Mouse (Mus musculus): Measurements from ENCODE around the gene Tcf19. TPM values are rescaled to one million over a fixed set of nuclear protein-coding genes. Genes with fewer than 3 reads are reported as not detected.

Tcf19 gene
- polyA plus RNA-seq, 1 experiment from 2014 or later: 14.2 TPM

GRCm38 (mm10) chr17:35554321-35554720, 37.7 kb upstream of the Tcf19 start:
- Histone ChIP-seq H3K4me3 (ENCODE audit: low read depth, low read length) (no peak overlapping the region), H3K27ac (ENCODE audit: low read length) (no peak overlapping the region), H3K9me3 (ENCODE audit: low read length) (no peaks in the 10 kb centered on the region), H3K36me3 (ENCODE audit: insufficient read depth, low read length) (no peaks in the 10 kb centered on the region), H3K4me1 (ENCODE audit: insufficient read depth, low read depth, low read length) (peaks cover 5% of the 10 kb centered on the region), H3K9ac (replicated peaks; ENCODE audit: low read depth) (no peak overlapping the region), H3K27me3 (replicated peaks; ENCODE audit: insufficient read depth, low read length) (no peaks in the 10 kb centered on the region), H3K4me2 (replicated peaks; ENCODE audit: low read depth, low read length) (no peak overlapping the region)
- DNase-seq (ENCODE audit: low spot score): no peak
- TF ChIP-seq EP300 (IDR thresholded peaks at IDR 0.05): no peak
- no peak for TF ChIP-seq CTCF (IDR thresholded peaks at IDR 0.05)
- ATAC-seq: no peak
- WGBS: 76% methylated on average over 5 of the region's 5 CpGs

- H3K9ac ChIP-seq (replicated peaks; ENCODE audit: low read depth): no peak within 1 kb of the TSS
- H3K27ac ChIP-seq (ENCODE audit: low read length): no peak within 1 kb of the TSS
- TF ChIP-seq EP300 (IDR thresholded peaks at IDR 0.05) (no peak), CTCF (IDR thresholded peaks at IDR 0.05) (no peak)
- H3K4me3 ChIP-seq (ENCODE audit: low read depth, low read length): no peak within 1 kb of the TSS
- no peak within 1 kb of the TSS for H3K4me2 ChIP-seq (replicated peaks; ENCODE audit: low read depth, low read length)
- no peak for ATAC-seq
- no peaks in the 10 kb centered on the region for H3K27me3 ChIP-seq (replicated peaks; ENCODE audit: insufficient read depth, low read length)
- no peak for DNase-seq (ENCODE audit: low spot score)
- no peaks in the 10 kb centered on the region for H3K9me3 ChIP-seq (ENCODE audit: low read length)
- no peaks in the 10 kb centered on the region for H3K36me3 ChIP-seq (ENCODE audit: insufficient read depth, low read length)
- H3K4me1 ChIP-seq (ENCODE audit: insufficient read depth, low read depth, low read length): peaks cover 13% of the 10 kb centered on the region
- WGBS: 81% methylated on average over 10 of the region's 10 CpGs
Measured at GRCm38 (mm10) chr17:35551881-35552414, 35.3 kb upstream of the Tcf19 start, which contains the start of gene Cdsn. Cdsn (plus strand) TSS chr17:35552128.

- no peak overlapping the region for H3K9ac ChIP-seq (replicated peaks; ENCODE audit: low read depth)
- DNase-seq (ENCODE audit: low spot score): no peak
- no peaks in the 10 kb centered on the region for H3K36me3 ChIP-seq (ENCODE audit: insufficient read depth, low read length)
- H3K27ac ChIP-seq (ENCODE audit: low read length): no peak overlapping the region
- TF ChIP-seq EP300 (IDR thresholded peaks at IDR 0.05) (no peak), CTCF (IDR thresholded peaks at IDR 0.05) (no peak)
- H3K27me3 ChIP-seq (replicated peaks; ENCODE audit: insufficient read depth, low read length): no peaks in the 10 kb centered on the region
- 57% methylated on average over 8 of the region's 8 CpGs for WGBS
- H3K4me3 ChIP-seq (ENCODE audit: low read depth, low read length): no peak overlapping the region
- H3K4me2 ChIP-seq (replicated peaks; ENCODE audit: low read depth, low read length): no peak overlapping the region
- no peak for ATAC-seq
- no peaks in the 10 kb centered on the region for H3K9me3 ChIP-seq (ENCODE audit: low read length)
- H3K4me1 ChIP-seq (ENCODE audit: insufficient read depth, low read depth, low read length): peaks cover 13% of the 10 kb centered on the region
Measured at GRCm38 (mm10) chr17:35550871-35551270, 34.2 kb upstream of the Tcf19 start.

- Histone ChIP-seq H3K4me3 (ENCODE audit: low read depth, low read length) (no peak overlapping the region), H3K27ac (ENCODE audit: low read length) (peak overlapping the region; percentile 70)
- WGBS: 97% methylated on average over 4 of the region's 4 CpGs
Measured at GRCm38 (mm10) chr17:35550143-35550494, 33.5 kb upstream of the Tcf19 start.

GRCm38 (mm10) chr17:35549437-35550142, 33.0 kb upstream of the Tcf19 start:
- peak; percentile 86 for DNase-seq (ENCODE audit: low spot score)
- Histone ChIP-seq H3K4me3 (ENCODE audit: low read depth, low read length) (no peak overlapping the region), H3K9me3 (ENCODE audit: low read length) (no peaks in the 10 kb centered on the region), H3K36me3 (ENCODE audit: insufficient read depth, low read length) (no peaks in the 10 kb centered on the region), H3K27ac (ENCODE audit: low read length) (peak overlapping the region; percentile 70), H3K27me3 (replicated peaks; ENCODE audit: insufficient read depth, low read length) (no peaks in the 10 kb centered on the region), H3K4me2 (replicated peaks; ENCODE audit: low read depth, low read length) (peak overlapping the region; percentile 32), H3K4me1 (ENCODE audit: insufficient read depth, low read depth, low read length) (peaks cover 13% of the 10 kb centered on the region), H3K9ac (replicated peaks; ENCODE audit: low read depth) (no peak overlapping the region)
- no peak for TF ChIP-seq EP300 (IDR thresholded peaks at IDR 0.05)
- peak; percentile 89 for ATAC-seq
- 23% methylated on average over 15 of the region's 15 CpGs for WGBS

More at GRCm38 (mm10) chr17:35550143-35550494, 33.5 kb upstream of the Tcf19 start:
- TF ChIP-seq EP300 (IDR thresholded peaks at IDR 0.05) (no peak), CTCF (IDR thresholded peaks at IDR 0.05) (peak; percentile 35; the same call in 1 of the 2 replicates)
- H3K9ac ChIP-seq (replicated peaks; ENCODE audit: low read depth): no peak overlapping the region
- ATAC-seq (no peak), DNase-seq (ENCODE audit: low spot score) (no peak)
- no peaks in the 10 kb centered on the region for H3K36me3 ChIP-seq (ENCODE audit: insufficient read depth, low read length)
- no peak overlapping the region for H3K4me2 ChIP-seq (replicated peaks; ENCODE audit: low read depth, low read length)
- no peaks in the 10 kb centered on the region for H3K27me3 ChIP-seq (replicated peaks; ENCODE audit: insufficient read depth, low read length)
- H3K9me3 ChIP-seq (ENCODE audit: low read length): no peaks in the 10 kb centered on the region
- H3K4me1 ChIP-seq (ENCODE audit: insufficient read depth, low read depth, low read length): peaks cover 13% of the 10 kb centered on the region

- H3K27ac ChIP-seq (ENCODE audit: low read length): peak overlapping the region; percentile 66
- no peak for ATAC-seq
Measured at GRCm38 (mm10) chr17:35548636-35549035, 32.0 kb upstream of the Tcf19 start.

More at GRCm38 (mm10) chr17:35548636-35549035, 32.0 kb upstream of the Tcf19 start:
- Histone ChIP-seq H3K4me1 (ENCODE audit: insufficient read depth, low read depth, low read length) (peaks cover 16% of the 10 kb centered on the region), H3K4me3 (ENCODE audit: low read depth, low read length) (no peak overlapping the region), H3K9me3 (ENCODE audit: low read length) (no peaks in the 10 kb centered on the region), H3K4me2 (replicated peaks; ENCODE audit: low read depth, low read length) (no peak overlapping the region), H3K27me3 (replicated peaks; ENCODE audit: insufficient read depth, low read length) (no peaks in the 10 kb centered on the region), H3K36me3 (ENCODE audit: insufficient read depth, low read length) (no peaks in the 10 kb centered on the region), H3K9ac (replicated peaks; ENCODE audit: low read depth) (no peak overlapping the region)
- TF ChIP-seq CTCF (IDR thresholded peaks at IDR 0.05): no peak
- no peak for TF ChIP-seq EP300 (IDR thresholded peaks at IDR 0.05)
- DNase-seq (ENCODE audit: low spot score): peak; percentile 25
- WGBS: 15% methylated on average over 5 of the region's 5 CpGs
